Mouse (Mus musculus): ENCODE measurements around the gene Ezr.
A peak's percentile ranks its signal among the peaks of the same experiment; 100 is the strongest.
"Not testable (repeated sequence)": the region's sequence is repeated elsewhere in the genome, so short reads cannot be mapped to it uniquely, and the experiment has no call there.

Ezr gene

DNA sequence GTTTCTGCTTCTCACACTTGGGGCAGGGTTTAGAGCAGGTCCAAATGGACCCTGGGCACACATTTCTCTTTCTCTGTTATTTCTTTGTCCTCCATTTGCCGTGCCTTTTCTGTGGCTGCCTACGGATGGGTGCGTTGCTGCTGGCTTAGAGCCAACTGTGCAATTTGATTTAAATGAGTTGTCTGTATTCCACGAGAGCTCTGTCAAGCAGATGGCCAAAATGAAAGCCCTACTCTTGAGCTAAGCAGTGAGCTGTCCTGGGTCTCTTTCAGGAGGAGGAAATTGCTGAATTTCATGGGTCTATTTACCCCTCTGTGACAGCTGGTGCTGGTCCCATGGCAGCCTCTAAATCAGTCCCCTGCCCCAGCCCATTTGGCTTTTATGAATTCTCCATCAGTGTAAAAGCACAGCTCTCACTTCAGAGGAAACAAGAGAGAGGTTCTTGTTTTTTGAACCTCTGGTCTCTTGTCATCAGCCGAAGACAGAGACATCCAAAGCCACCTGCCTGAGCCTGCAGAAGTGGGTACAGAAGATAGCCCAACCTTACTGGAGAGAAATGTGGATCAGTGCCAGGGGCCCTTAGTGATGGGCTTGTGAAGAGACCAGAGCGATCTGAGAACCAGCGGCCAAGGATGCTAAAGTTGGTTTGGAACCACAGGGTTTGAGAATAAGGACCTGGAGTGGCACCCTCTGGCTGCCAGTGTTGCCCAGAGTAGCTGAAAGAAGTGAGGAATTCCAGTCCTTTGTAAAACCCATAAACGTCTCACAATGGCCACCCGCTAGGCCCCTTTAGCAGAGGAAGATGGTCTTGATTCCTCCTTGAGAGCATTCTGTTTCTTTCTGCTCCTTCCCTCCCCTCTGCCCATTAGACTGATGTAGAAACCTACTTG, 79.0 kb downstream of the Ezr start:
- peak; percentile 37 to 62 for DNase-seq

DNA sequence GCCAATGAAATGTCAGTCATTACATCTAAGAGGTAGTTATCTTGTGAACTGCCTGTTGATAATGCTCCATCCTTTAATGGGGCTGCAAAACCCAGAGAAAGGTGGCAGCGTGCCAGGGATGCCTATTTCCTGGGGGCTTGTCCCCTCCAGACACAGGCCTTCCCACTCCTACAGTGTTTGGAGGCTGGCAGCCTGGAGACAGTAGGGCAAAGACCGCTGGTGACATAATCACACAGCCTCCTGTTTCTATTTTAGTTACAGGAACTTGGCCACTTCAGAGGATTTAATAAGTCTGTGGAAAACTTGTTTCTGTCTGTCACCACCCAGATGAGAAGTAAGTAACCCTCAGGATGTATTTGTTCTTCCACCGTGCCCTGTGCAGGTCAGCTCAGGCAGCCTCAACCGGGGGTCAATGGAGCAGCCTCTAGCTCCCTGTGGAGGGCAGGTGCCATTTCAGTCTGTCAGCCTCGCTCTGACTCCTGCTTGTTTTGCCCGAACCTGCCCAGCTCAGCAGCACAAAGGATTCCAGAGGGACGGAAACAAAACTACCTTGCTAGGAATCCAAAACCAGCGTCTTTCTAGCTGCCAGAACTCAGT, 79.9 kb downstream of the Ezr start:
- DNase-seq = peak; percentile 36 to 60

DNA sequence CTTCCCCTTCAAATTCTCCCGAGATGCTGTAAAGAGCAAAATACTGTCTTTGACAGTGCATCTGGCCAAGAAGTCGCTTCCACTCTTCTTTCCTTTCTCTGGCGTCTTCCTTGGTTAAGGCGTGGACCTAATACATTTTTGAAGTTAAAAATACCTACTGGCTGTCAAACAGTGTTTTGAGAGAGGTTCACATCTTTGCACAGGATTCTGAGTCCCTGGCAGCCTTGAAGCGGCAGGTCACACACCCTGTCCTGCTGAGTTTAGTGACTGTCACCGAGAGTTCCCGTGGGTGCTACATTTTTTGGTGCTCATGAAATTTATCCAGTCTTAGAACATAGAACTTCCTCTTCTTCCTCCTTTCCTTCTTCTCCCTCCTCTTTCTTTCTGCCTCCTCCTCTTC, 82.5 kb downstream of the Ezr start:
- DNase-seq = not testable (repeated sequence)

DNA sequence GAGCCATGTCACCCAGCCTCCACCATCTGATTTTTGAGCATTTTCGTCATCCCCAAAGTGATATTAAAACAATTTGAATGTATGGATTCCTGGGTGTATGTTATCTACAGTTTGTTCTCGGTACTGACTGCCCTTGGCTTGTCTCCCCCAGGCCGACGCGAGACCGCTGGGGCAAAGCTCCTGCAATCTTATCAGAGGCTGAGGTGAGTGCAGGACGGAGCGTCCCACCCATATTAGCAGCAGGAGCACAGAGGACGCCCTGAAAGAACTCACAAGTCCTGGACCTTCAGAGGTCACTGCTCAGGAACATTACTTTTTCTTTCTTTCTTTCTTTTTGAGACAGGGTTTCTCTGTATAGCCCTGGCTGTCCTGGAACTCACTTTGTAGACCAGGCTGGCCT, 83.1 kb downstream of the Ezr start:
- not testable (repeated sequence) for DNase-seq

DNA sequence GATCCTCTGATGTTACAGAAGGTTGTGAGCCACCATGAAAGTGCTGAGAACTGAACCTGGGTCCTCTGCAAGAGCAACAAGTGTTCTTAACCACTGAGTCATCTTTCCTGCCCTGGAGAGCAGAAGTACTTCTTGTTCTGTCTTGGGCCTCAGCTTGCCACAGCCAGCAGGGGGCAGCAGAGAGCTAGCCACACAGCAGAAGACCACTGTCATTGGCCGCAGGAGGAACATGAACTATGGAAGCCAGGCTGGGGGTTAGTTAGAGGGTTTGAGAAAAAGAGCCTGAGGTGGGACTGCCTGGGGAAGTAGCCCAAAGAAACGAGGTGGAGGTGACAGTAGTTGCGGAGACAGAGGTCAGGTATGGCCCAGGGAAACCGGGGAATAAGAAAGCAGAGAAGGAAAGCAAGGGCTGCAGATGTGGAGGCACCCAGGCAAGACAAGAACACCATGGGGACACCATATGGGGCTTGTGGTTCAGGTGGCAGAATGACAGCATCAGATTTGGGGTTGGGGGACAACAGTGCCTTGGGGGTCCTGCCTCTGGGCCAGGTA, 85.3 kb downstream of the Ezr start:
- peak; percentile 73 to 79 for DNase-seq

DNA sequence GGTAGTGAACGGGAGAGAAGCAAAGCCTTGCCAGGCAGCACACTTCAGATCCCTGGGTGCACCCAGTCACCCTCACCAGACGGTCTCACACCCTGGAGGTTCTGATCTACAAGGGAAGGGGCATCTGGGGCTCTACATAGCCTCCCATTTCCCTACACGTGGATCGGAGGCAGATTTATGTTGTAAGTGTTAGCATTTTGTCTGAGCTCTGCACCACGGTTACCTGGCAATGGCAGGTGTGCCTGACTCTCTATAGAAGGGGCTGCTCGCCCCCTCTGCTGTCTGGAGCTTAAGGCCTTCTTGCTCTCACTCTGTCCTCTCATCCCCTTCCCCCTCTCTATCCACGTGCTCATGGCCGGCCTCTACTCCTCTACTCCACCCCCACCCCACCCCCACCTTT, 86.1 kb downstream of the Ezr start:
- not testable (repeated sequence) for DNase-seq

DNA sequence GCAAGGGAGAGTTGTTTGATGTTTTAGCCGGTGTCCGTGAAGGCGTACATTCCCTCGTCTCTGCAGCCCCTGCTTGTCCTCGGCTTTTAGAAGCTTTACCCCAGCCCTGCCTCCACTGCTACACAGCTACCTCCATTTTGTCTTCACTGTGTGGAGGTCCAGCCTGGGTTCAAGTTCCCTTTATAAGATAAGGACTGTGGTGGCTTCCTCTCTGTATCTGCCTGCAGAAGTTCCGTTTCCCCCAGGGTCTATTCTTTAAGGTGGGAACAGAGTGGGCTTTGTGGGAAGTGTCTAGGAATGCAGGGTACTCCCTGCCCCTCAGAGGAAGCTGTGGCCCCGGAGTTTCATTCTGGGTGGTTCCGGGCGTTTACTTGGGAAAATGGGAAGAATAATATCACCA, 86.9 kb downstream of the Ezr start:
- not testable (repeated sequence) for DNase-seq

DNA sequence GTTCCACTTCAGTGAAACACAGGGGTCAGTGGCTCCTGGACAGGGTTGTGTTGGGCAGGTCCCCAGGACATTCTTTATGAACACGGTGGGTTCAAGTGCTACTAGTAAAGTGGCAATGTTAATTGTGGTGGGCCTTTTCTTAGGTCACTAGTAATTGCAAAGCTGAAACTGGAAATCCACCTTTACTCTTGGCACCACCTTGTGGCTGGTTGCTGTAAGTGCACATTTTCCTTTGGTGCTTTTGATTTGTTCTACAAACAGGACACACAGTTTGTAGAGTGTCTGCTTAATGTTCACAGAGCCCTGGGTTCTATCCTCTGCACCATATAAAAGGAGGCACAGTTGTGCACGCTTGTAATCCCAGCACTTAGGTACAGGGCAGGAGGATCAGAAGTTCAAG, 91.0 kb downstream of the Ezr start:
- peak; percentile 96 to 98 for DNase-seq

DNA sequence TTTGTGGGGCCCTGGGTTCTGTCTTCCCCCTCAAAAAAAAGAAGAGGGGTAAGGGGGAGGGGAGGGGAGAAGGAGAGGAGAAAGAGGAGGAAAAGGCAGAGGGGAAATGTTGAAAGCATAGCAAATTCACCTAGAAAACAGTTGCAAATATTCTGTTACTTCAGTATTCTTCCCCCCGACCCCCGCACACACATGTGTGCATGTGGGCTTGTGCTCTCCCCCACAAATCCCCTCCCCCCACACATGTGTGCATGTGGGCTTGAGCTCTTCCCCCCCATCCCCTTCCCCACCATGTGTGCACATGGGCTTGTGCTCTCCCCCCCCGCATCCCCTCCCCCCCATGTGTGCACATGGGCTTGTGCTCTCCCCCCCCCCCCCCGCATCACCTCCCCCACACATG, 93.2 kb downstream of the Ezr start:
- peak; percentile 40 to 50 for DNase-seq
